ENCODE assay signal across 8 mouse cellular contexts in the genomic region with DNA sequence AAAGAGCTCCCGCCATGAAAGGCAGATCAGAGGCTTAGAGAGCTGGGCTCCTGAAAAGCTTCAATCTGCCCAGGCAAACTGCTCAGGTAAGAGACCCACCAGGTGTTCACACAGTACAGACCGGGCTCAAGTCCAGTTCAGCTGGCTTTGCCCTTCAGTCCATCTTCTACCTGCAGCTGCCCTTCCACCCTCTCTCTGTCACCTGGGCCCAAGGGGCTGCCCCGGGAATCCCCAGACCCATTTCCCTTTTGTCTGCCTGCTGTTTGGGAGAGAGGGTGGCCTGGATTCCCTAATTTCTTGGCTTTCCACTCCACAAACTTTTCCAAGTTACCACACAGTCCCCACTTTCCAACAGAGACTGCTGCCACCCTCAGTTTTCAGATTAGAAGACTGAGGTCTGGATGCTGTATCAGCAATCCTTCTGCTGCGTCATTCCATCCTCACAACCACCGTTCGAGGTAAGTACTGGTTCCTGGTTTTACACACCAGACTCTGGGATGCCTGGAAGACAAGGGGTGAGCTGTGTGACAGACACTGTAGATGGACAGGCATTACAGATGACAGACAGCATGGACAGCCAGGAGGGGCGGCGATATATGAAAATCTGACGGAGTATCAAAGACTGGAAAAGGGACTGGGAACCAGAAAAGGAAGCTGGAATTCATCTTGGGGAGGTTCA. TPM values are rescaled to one million over a fixed set of nuclear protein-coding genes. Genes with fewer than 3 reads are reported as not detected.
DNase-seq lines count a peak whose midpoint lies in the region; ATAC-seq and TF ChIP-seq lines count a peak whose summit lies in the region.

A gene (plus strand): TSS at position 202 of the 679 bp plus-strand sequence.

- no peak; the same call in 1 of the 2 replicates for TF ChIP-seq CTCF in lung, postnatal 0 days (IDR thresholded peaks at IDR 0.05)

- no peak for TF ChIP-seq EP300 in lung, postnatal 0 days (IDR thresholded peaks at IDR 0.05)

- H3K36me3 ChIP-seq in lung, postnatal 0 days (ENCODE audit: insufficient read depth, low read length), result no peaks in the 10 kb centered on the region

- WGBS in lung, postnatal 0 days, result 13% methylated on average over 9 of the region's 9 CpGs

- peak; percentile 19 for DNase-seq in spleen, adult 12 weeks (ENCODE audit: low spot score)
- no peak for DNase-seq in spleen, postnatal 36 days (ENCODE audit: low spot score in 2 of 2)
- peak; percentile 55 for DNase-seq in cerebellum, adult 9-10 months
- DNase-seq in frontal cortex, adult 2 months (ENCODE audit: extremely low spot score in 1 of 2, low spot score in 1 of 2), result peak in 1 of 2 experiments; percentile 48
- peak; percentile 40 to 51 for DNase-seq in layer of hippocampus, postnatal 14 days (ENCODE audit: low spot score in 2 of 2)
- DNase-seq in lung, postnatal 0 days (ENCODE audit: low spot score), result peak; percentile 76
- peak; percentile 50 for DNase-seq in retina, postnatal 1 day

- H3K27ac ChIP-seq in lung, postnatal 0 days (ENCODE audit: low read length), result peak within 1 kb of the TSS; percentile 99

- ATAC-seq in hematopoietic stem cell, adult 5-6 weeks (replicated peaks in 1 of 2; ENCODE audit: insufficient read depth in 1 of 2, low FRiP score in 2 of 2, low TSS enrichment in 1 of 2, low read depth in 1 of 2, poor library complexity in 2 of 2, severe bottlenecking in 2 of 2), result no peak
- no peak for ATAC-seq in lung, postnatal 0 days

- no peaks in the 10 kb centered on the region for H3K27me3 ChIP-seq in lung, postnatal 0 days (replicated peaks; ENCODE audit: insufficient read depth, low read length)

- peak within 1 kb of the TSS; percentile 96 for H3K9ac ChIP-seq in lung, postnatal 0 days (replicated peaks; ENCODE audit: low read depth)

- H3K4me2 ChIP-seq in lung, postnatal 0 days (replicated peaks; ENCODE audit: low read depth, low read length), result peak within 1 kb of the TSS; percentile 85

- H3K9me3 ChIP-seq in lung, postnatal 0 days (ENCODE audit: low read length), result no peaks in the 10 kb centered on the region

- peak within 1 kb of the TSS; percentile 97 for H3K4me3 ChIP-seq in lung, postnatal 0 days (ENCODE audit: low read depth, low read length)

- peaks cover 16% of the 10 kb centered on the region; the same call in 1 of the 2 replicates for H3K4me1 ChIP-seq in lung, postnatal 0 days (ENCODE audit: insufficient read depth, low read depth, low read length)

RNA-seq across cellular contexts. Expression of the gene that starts here (rescaled TPM):
- polyA plus RNA-seq in frontal cortex, adult 2 months (2012; rRNA removed), result 19.0 and 19.3 TPM in 2 replicates
- 28.9 and 30.8 TPM in 2 replicates for total RNA-seq in hematopoietic stem cell, adult 5-6 weeks (2017)
- 10 to 100 TPM; 44.7 to 46.2 TPM for total RNA-seq in layer of hippocampus, postnatal 14 days (2021)
- polyA plus RNA-seq in lung, postnatal 0 days (2015; fragmentation: Nextera tagmentation; extraction: Ambion mirVana), result 36.5 and 40.5 TPM in 2 replicates

Comparison
In these comparisons a context has a peak if more than half of its experiments do, and no peak if none do; other contexts are left out.
1. DNase-seq: peak in spleen, adult 12 weeks (single experiment), cerebellum, adult 9-10 months (single experiment), layer of hippocampus, postnatal 14 days (2 of 2), lung, postnatal 0 days (single experiment) and retina, postnatal 1 day (single experiment); none in spleen, postnatal 36 days (0 of 2).